Mouse (Mus musculus): ENCODE results near the gene Serinc2. TPM values are rescaled to one million over a fixed set of nuclear protein-coding genes. Genes with fewer than 3 reads are reported as not detected.

Serinc2 gene
- total and polyA plus RNA-seq, 3 experiments = 1.4 to 2.8 (median 1.8) TPM

GRCm38 (mm10) chr4:130312526-130312925 is 33.5 kb upstream of the Serinc2 start:
- peaks cover 7% of the 10 kb centered on the region for H3K36me3 ChIP-seq (ENCODE audit: control insufficient read depth, insufficient read depth, low read length)
- WGBS = 59% methylated on average over 3 of the region's 3 CpGs
- peak overlapping the region; percentile 94 for H3K27ac ChIP-seq
- 0 out of 2 replicates have a peak, but pooled peaks cover 1% of the 10 kb centered on the region for H3K4me1 ChIP-seq (ENCODE audit: control insufficient read depth, insufficient read depth, low read length)
- H3K4me3 ChIP-seq = peak overlapping the region; percentile 45
- peaks cover 3% of the 10 kb centered on the region; the same call in 1 of the 2 replicates for H3K27me3 ChIP-seq (ENCODE audit: control insufficient read depth, insufficient read depth, low read length)
- TF ChIP-seq CTCF (IDR thresholded peaks at IDR 0.05) (no peak), EP300 (IDR thresholded peaks at IDR 0.05; ENCODE audit: insufficient read depth, low read depth, low read length) (peak; percentile 94), POLR2A (IDR thresholded peaks at IDR 0.05; ENCODE audit: insufficient read depth, low read depth, low read length) (peak; percentile 66)
- intact Hi-C loops (cut with DNase I) = no loop called here
- H3K9ac ChIP-seq (ENCODE audit: low read depth, low read length) = no peak overlapping the region; the same call in 1 of the 2 replicates
- no peaks in the 10 kb centered on the region; the same call in 1 of the 2 replicates for H3K79me2 ChIP-seq (replicated peaks; ENCODE audit: control insufficient read depth, insufficient read depth, low read length)
- DNase-seq = peak in 1 of 2 experiments; percentile 79

DNA sequence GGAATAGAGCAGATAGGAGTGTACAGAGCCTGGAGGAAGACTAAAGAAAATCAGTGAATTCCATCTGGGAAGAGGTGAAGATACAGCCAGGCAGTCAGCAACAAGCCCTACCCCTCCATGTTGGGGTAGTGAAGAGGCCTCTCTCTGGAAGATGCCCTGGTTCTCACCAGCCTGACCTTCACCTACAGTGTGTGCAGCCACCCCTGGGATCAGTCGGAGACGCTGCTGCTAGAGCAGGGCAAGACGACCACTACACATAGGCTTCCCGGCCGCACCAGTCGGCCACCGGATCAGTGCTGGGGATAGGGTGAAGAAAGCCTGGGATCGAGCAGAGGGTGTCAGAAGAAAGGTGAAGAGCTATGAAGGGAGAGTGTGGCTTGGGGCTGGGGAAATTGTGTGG is 30.2 kb upstream of the Serinc2 start:
- Histone ChIP-seq H3K79me2 (replicated peaks; ENCODE audit: control insufficient read depth, insufficient read depth, low read length) (no peaks in the 10 kb centered on the region; the same call in 1 of the 2 replicates), H3K27me3 (ENCODE audit: control insufficient read depth, insufficient read depth, low read length) (peaks cover 3% of the 10 kb centered on the region; the same call in 1 of the 2 replicates), H3K9ac (ENCODE audit: low read depth, low read length) (peak overlapping the region; percentile 93), H3K27ac (peak overlapping the region; percentile 94), H3K36me3 (ENCODE audit: control insufficient read depth, insufficient read depth, low read length) (peaks cover 7% of the 10 kb centered on the region), H3K4me3 (peak overlapping the region; percentile 45), H3K4me1 (ENCODE audit: control insufficient read depth, insufficient read depth, low read length) (0 out of 2 replicates have a peak, but pooled peaks cover 1% of the 10 kb centered on the region)
- intact Hi-C loops (cut with DNase I) = no loop called here
- DNase-seq = no peak
- no peak for TF ChIP-seq CTCF (IDR thresholded peaks at IDR 0.05)
- no peak for TF ChIP-seq EP300 (IDR thresholded peaks at IDR 0.05; ENCODE audit: insufficient read depth, low read depth, low read length)
- TF ChIP-seq POLR2A (IDR thresholded peaks at IDR 0.05; ENCODE audit: insufficient read depth, low read depth, low read length) = peak; percentile 65
- 29% methylated on average over 8 of the region's 8 CpGs for WGBS

- Histone ChIP-seq H3K36me3 (ENCODE audit: control insufficient read depth, insufficient read depth, low read length) (peaks cover 7% of the 10 kb centered on the region), H3K4me3 (peak within 1 kb of the TSS; percentile 45), H3K79me2 (replicated peaks; ENCODE audit: control insufficient read depth, insufficient read depth, low read length) (no peaks in the 10 kb centered on the region; the same call in 1 of the 2 replicates), H3K9ac (ENCODE audit: low read depth, low read length) (peak within 1 kb of the TSS; percentile 93), H3K27ac (peak within 1 kb of the TSS; percentile 94), H3K27me3 (ENCODE audit: control insufficient read depth, insufficient read depth, low read length) (peaks cover 3% of the 10 kb centered on the region; the same call in 1 of the 2 replicates), H3K4me1 (ENCODE audit: control insufficient read depth, insufficient read depth, low read length) (0 out of 2 replicates have a peak, but pooled peaks cover 1% of the 10 kb centered on the region)
- peak; percentile 79 to 84 for DNase-seq
- WGBS = 1% methylated on average over 52 of the region's 52 CpGs
- TF ChIP-seq EP300 (IDR thresholded peaks at IDR 0.05; ENCODE audit: insufficient read depth, low read depth, low read length) (peak; percentile 48; the same call in 1 of the 2 replicates), CTCF (IDR thresholded peaks at IDR 0.05) (no peak), POLR2A (IDR thresholded peaks at IDR 0.05; ENCODE audit: insufficient read depth, low read depth, low read length) (peak; percentile 89)
- intact Hi-C loops (cut with DNase I) = no loop called here
Measured at GRCm38 (mm10) chr4:130308231-130309081, 29.5 kb upstream of the Serinc2 start, which contains the start of the genes Fabp3 and Gm10570. Gene Fabp3, plus strand, starts transcription at chr4:130308595. Gene Gm10570, minus strand, starts transcription at chr4:130308674.

GRCm38 (mm10) chr4:130307851-130308230 is 28.8 kb upstream of the Serinc2 start:
- H3K4me1 ChIP-seq (ENCODE audit: control insufficient read depth, insufficient read depth, low read length) = no peaks in the 10 kb centered on the region
- peak overlapping the region; percentile 74 for H3K9ac ChIP-seq (ENCODE audit: low read depth, low read length)

DNA sequence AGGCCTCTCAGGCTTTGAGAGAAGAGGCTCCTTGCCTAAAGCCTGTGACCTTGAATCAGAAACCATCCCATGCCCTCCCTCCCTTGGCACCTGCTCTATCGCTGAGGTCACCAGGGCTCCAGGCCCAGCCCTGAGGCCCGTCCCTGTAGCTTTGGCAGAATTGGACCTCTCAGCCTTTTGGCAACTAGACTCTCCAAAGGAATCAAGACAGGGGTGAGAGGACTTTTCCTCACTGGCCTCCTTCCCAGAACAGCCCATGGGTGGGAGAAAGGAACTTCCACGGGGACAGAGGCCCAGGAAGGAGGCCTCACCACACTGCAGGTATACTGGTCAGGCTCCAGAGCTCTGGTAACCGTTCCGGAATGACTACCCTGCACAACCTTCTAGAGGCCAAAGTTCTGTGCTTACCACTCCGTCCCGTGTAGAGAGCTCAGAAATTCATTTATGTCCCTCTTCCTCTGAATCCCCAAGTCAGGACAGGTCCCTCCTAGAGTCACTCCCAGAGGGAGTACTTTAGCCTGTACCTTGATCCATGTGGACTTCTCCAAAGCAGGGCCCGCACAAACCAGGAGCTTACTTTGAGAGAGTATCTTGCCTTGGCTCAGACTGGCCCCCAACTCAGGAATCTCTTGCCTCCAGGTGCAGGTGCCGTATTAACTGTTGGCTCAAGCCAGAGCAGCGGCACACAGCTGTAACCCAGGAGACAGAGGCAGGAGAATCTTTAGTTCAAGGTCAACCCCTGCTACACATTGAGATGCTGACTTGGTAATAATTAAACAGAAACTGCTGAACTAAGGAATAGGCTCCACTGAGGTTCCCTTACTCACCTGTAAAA is 28.0 kb upstream of the Serinc2 start:
- no peaks in the 10 kb centered on the region for H3K4me1 ChIP-seq (ENCODE audit: control insufficient read depth, insufficient read depth, low read length)
- peak; percentile 64 to 83 for DNase-seq
- H3K4me3 ChIP-seq = peak overlapping the region; percentile 45
- peak overlapping the region; percentile 94 for H3K27ac ChIP-seq
- H3K9ac ChIP-seq (ENCODE audit: low read depth, low read length) = peak overlapping the region; percentile 1
- H3K36me3 ChIP-seq (ENCODE audit: control insufficient read depth, insufficient read depth, low read length) = no peaks in the 10 kb centered on the region
- no peaks in the 10 kb centered on the region; the same call in 1 of the 2 replicates for H3K79me2 ChIP-seq (replicated peaks; ENCODE audit: control insufficient read depth, insufficient read depth, low read length)
- H3K27me3 ChIP-seq (ENCODE audit: control insufficient read depth, insufficient read depth, low read length) = peaks cover 3% of the 10 kb centered on the region; the same call in 1 of the 2 replicates
- intact Hi-C loops (cut with DNase I) = no loop called here
- TF ChIP-seq CTCF (IDR thresholded peaks at IDR 0.05) = no peak
- TF ChIP-seq EP300 (IDR thresholded peaks at IDR 0.05; ENCODE audit: insufficient read depth, low read depth, low read length) = peak; percentile 36; the same call in 1 of the 2 replicates
- TF ChIP-seq POLR2A (IDR thresholded peaks at IDR 0.05; ENCODE audit: insufficient read depth, low read depth, low read length) = no peak
- WGBS = 49% methylated on average over 10 of the region's 10 CpGs

More at GRCm38 (mm10) chr4:130307851-130308230, 28.8 kb upstream of the Serinc2 start:
- Histone ChIP-seq H3K4me3 (peak overlapping the region; percentile 45), H3K36me3 (ENCODE audit: control insufficient read depth, insufficient read depth, low read length) (peaks cover 1% of the 10 kb centered on the region), H3K27me3 (ENCODE audit: control insufficient read depth, insufficient read depth, low read length) (peaks cover 3% of the 10 kb centered on the region; the same call in 1 of the 2 replicates), H3K79me2 (replicated peaks; ENCODE audit: control insufficient read depth, insufficient read depth, low read length) (no peaks in the 10 kb centered on the region; the same call in 1 of the 2 replicates), H3K27ac (peak overlapping the region; percentile 94)
- peak; percentile 73 to 80 for DNase-seq
- 2% methylated on average over 23 of the region's 23 CpGs for WGBS
- TF ChIP-seq EP300 (IDR thresholded peaks at IDR 0.05; ENCODE audit: insufficient read depth, low read depth, low read length) (0 out of 2 replicates have a peak, but pooled peaks have one; percentile 46), CTCF (IDR thresholded peaks at IDR 0.05) (peak; percentile 48), POLR2A (IDR thresholded peaks at IDR 0.05; ENCODE audit: insufficient read depth, low read depth, low read length) (0 out of 2 replicates have a peak, but pooled peaks have one; percentile 15)
- intact Hi-C loops (cut with DNase I) = no loop called here

Data from heart, adult 2 months (tissue).